Mouse (Mus musculus): Measurements from ENCODE around the gene Arl8a.
"Not testable (repeated sequence)": the region's sequence is repeated elsewhere in the genome, so short reads cannot be mapped to it uniquely, and the experiment has no call there.

Gene Arl8a

DNA sequence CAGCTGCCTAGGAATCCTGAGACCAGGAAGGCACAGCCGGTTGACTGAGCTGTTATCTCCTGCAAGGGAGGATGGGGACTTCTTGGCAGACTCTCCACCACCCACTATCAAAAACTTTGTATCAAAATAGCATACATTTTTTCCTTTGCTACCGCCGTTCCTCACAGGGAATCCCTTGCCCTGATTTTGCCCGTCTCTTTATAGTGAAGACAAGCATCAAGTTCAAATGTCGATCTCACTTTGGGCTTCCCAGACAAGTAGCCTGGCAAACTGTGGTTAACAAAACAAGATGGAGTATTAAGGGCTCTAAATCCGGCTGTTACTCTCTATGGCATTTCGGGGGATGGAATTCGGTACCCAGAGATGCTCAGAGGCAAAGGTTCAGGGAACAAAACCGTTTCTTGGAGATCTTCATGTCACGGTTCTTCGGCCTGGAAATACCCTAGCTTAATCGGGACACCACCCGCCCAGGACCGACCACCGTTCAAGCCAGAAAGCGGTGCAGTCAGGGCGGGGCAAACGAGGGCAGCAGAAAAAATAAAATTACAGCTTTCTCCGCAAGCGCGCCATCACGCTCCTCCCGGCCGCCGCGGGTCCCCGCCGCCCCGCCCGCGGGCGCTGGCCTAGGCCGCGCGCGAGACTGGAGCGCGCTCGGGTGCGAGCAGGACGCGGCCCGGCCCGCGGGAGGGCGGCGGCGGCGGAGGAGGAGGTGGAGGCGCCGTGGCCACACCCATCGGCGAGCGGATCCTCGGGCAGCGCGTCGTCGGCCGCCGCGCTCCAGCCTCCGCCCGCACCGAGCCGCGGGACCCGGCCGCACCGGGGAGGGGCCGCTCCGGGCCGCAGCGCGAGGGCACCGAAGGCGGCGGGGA lies at the start of gene Arl8a:
Arl8a (plus strand) TSS at position 748 of the 869 bp plus-strand sequence.
- DNase-seq (ENCODE audit: low read depth, low spot score), result peak; percentile 61

DNA sequence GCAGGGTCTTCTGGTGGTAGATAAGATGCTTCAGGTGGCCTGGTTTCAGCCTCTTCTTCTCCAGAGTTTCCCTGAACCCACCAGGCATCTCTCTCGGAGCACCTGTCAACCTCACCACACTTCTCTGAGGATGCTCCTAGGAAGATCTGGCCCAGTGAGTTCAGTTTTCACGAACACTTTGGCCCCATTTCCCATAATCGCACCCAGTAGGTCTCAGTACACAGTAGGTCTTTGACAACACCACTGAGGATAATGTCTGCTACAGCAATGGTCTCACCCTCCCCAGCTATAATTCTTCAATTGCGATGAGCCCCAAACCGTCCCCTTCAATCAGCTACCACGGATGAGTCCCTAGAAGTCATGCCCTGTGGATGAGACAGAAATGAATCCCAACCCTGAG lies 49.2 kb upstream of the Arl8a start:
- no peak for DNase-seq (ENCODE audit: low read depth, low spot score)

DNA sequence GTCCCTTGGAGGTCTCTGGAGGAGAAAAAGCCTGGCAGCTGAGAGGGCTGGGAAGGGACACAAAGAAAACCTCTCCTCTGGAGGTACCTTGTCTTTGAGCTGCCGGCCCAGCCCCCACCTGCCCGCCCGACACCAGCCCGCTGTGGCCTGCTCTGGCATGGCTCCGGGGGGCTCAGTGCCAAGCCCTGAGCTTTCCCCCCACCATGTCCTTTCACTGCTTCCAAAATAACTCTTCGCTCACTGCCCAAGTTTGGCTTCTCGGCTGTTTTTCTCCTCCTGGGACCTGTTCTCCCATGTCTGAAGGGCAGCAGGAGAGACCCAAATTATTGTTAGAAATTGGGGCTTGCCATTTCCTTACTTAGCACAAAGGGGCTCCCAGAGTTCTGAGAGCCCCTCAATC lies 48.2 kb upstream of the Arl8a start:
- DNase-seq (ENCODE audit: low read depth, low spot score), result no peak

DNA sequence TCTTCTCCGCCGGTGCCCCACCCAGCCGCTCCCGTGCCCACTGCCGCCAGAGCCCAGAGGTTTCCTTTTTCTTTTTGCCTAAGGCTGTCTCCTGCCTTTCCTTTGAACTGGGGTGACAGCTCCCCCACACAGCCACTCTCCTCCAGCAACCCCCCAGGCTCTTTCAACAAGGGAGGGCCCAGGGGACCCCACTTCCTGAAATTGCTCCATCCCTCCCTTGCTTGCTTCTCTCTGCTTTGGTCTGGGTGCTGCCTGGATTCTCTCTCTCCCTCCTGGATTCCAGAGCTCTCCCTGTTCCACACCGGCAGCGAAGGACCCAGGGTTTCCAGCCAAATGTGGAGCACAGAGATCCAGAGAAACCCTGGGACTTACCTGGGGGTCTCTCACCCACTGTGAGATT lies 46.2 kb upstream of the Arl8a start:
- DNase-seq (ENCODE audit: low read depth, low spot score), result no peak

DNA sequence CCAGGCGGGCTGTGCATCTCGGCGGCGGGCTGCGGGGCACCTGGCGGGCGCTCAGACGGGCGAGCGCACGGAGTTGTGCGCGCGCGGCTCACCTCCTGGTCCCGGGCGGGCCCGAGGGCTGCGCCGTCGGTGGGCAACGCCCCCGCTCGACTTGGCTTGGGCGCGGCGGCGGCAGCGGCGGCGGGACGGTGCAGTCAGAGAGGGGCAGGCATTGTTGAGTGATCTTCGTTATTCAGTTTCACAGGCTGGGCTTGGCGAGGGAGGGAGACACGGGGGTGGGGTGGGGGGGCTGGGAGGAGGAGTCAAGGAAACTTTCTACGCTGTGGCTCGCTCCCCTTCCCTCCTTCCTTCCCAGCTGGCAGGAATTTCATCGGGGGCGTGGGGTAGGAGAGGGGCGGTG lies 41.5 kb upstream of the Arl8a start, which contains the start of gene Lgr6:
Lgr6 (minus strand) TSS at position 153 of the 400 bp plus-strand sequence.
- peak; percentile 39 for DNase-seq (ENCODE audit: low read depth, low spot score)

DNA sequence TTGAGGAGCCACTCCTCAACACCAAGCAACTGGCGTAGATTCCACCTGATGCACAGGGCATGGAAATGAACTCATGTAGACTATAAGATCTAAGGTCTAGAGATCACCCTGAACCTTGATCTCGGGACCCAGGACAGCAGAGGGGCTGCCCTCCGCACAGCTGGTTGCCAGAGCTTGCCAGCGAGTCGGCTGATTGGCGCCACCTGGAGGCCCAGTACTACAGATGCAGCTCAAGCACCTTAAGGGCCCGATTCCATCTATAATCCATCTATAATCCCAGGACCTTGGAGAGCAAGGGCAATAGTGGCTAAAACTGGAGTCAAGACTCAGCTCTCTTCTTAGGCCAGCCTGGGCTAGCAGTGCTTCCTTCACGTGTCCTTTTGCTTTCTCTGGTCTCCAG lies 40.7 kb upstream of the Arl8a start:
- DNase-seq (ENCODE audit: low read depth, low spot score), result peak; percentile 86

DNA sequence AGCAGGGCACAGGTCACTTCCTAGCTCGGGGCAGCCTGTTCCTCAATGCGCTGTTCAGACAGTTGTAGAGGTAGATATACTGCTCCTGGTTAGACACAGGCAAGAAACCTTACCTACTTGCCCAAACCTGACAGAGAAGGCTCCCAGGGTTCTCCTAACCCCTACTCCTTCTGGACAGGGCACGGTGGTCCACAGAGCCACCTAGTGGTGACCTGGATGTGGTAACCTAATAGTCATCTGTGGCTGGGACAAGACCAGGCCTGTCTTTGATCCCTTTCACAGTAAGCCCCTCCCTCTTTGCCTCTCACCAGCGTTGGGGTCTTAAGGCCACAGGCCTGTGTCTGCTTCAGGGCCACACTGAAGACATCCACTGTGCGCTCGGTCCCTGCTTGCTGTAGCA lies 38.0 kb upstream of the Arl8a start:
- DNase-seq (ENCODE audit: low read depth, low spot score), result peak; percentile 62

DNA sequence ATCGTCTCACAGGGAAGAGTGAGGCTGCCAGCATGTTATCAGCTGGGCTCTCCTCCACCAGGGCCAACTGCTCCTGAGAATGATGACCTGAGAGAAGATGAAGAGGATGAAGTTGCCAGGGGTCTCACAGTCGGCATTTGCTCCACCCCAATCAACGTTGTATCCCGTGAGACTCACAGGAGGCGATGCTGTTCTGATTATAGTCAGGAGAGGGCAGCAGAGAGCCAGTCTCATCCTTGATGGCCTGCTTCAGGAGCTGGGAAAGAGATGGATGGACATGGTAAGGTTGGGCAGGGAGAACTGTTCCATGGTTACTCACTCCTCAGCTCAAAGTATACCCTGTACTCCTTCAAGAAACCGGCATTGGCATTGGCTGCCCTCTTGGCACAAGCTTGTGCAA lies 36.5 kb upstream of the Arl8a start:
- peak; percentile 86 for DNase-seq (ENCODE audit: low read depth, low spot score)

DNA sequence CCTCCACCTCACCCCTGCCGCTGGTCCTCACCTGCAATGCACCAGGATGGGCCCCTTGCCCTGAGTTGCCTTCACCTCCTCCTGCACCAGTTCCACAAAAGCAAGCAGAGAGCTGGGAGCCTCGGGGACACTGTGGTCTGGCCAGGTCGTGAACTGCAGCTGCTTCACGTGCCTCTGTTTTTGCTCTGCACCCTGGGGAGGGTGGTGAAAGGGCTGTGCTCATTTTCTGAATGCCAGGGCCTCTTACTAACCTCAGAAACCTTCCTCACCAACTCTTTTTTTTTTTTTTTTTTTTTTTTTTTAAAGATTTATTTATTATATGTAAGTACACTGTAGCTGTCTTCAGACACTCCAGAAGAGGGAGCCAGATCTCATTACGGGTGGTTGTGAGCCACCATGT lies 35.4 kb upstream of the Arl8a start:
- not testable (repeated sequence) for DNase-seq (ENCODE audit: low read depth, low spot score)

DNA sequence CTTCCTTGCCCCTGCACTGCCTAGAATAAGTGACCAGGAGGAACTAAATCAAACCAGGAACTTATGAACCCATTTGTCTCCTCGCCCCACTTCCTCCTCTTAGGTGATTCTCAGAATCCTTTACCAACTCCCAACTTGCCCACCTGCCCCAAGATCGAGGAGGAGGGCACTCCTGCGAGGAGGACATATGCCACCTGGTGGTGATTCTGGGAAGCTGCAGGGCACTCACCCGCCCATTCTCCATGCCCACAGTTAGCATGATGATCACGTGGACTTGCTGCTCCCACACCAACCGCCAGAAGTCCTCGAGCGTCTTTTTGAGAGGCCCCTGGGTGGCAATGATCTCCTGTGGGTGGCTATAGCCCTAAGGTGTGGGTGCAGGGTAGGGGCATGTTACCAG lies 34.0 kb upstream of the Arl8a start:
- peak; percentile 71 for DNase-seq (ENCODE audit: low read depth, low spot score)

DNA sequence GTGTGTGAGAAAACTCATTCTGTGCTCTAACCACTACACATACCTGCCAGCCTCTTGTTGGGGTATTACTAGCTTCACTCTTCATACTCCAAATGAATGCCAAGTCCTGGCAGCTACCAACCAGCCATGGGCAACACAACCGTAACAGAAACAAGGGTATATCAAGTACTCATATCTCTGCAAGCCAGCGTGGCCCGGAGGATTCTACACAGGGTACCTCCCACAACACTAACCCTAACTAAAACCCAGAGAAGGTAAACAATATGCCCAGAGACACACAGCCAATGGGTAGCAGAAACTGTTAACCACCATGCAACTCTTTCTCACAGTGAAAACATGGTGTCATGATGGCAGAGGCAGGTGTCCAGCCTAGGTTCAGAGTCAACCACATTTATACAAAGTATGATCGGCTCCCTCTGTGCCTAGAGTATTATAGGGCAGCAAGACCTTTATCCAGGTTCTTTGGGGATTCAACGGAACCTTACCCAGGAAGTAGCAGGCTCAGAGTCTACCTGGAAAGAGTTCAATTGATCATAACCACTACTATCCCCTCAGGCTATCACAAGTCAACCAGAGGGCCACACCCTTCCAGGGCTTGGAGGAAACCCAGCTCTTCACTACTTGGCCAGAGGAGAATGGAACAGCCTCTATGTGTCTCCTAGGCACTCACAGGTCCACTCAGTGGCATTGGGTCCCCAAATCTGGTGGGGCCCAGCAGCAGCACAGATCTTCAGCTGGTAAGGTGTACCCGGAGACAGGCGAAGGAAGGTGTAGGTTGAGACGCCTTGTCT lies 21.9 kb upstream of the Arl8a start:
- no peak for DNase-seq (ENCODE audit: low read depth, low spot score)

DNA sequence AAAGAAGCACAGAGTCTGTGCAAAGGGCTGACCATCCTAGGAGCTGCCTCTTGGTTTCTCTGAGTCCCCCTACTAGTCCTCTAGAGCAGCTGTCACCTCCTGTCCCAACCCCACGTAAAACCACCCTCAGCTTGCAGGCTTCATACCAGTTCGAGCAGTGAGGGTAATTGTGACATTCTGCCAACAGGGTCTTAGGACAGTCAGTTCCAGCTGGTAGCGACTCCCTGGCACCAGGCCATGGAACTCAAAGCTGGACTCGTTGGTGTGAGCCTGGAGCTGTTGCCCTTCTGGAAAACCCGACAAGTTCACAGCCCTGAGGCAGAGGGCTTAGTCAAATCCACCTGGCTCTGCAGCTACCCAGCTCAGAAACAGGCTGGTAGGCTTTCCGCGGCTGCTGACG lies 20.6 kb upstream of the Arl8a start:
- DNase-seq (ENCODE audit: low read depth, low spot score), result no peak

DNA sequence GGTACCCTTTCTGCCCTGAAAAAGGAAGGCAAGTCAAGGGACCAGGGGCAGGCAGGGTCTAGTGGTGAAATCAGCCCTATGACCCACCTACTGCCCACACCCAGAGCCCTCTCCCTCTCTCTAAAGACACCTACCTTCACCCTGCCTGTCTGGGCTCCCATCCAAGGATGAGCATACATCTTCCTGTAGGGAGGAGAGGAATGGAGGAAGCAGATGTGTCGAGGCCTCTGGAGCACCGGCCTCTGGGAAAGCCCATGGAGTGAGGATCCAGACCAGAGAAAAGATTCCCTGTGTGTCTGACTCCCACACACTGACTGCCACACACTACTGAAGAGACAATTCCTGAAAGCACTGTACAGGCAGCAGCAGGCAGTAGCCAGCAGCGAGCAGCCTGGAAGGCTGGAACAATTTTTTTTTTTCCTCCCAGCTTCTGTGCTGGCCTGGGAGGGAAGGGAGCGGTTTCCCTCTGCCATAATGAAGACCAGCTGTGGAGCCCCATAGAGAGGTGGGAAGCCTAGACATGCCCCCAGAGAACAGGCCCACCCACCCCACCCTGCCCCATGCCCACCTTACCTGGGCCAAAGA lies 20.1 kb upstream of the Arl8a start:
- DNase-seq (ENCODE audit: low read depth, low spot score), result peak; percentile 65

DNA sequence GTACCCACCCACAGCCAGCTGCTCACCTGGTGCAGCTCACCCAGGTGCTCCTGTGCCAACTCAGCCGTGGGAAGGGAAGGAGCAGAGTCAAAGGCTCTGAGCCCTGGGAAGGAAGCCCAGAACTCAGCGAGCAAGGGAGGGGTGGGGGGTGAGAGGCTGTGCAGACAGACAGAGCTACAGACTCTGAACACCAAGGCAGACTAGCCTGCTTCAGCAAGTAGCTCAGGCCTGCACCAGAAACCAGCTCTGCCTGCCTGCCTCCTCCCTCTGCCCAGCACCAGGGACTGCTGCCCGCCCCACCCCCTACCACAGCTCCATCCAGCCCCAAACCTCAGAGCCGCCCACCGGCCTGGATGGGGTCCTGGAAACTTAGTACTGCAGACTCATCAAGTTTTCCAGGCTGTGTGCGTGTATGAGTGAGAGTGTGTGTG lies 18.6 kb upstream of the Arl8a start:
- DNase-seq (ENCODE audit: low read depth, low spot score), result no peak

DNA sequence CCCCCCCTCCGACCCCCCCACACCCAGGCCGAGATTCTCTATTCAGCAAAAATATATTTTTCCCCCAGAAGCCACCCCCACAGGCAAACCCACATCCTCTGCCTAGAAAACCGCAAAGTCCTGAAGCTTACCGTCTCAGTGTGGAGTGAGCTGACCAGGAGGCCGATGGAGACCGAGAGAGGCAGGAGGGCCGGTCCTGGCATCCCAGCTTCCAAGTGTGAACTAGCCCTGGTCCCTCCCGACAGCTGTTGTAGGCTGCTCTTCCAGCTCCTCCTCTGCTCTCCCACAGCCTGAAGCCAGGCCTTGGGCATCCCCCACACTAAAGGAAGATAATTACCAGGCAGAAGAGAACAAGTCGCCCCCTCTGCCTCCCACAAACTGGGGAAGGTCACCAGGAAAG lies 17.6 kb upstream of the Arl8a start:
- DNase-seq (ENCODE audit: low read depth, low spot score), result no peak

DNA sequence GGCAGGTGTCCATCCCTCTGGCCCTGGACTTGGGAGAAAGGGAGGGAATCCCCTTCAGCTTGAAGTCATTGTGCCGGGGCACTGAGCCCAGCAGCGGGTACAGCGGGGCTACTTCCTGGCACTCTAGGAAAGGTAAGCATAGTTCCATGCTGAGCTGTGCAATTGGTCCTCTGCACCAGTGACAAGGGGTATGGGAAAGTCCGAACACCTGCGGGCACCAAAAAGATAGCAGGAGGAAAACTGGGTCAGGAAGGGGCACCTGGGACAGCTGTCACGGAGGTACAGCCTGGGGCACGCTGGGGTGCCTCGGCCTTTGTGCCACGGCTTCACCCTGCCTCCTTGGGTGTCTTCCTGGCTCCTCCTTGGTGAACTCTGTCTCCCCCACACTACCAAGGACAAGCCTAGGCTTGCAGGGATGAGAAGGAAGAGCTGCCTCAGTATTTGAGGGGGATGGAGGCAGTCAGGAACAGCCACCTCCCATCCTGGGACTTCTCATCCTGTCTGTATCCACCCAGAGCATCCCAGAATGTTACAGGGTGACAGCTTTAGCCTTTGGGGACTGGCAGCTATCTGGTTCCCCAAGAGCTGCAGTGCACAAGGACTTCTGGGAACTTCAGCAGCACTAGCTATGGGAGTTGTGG lies 17.0 kb upstream of the Arl8a start:
- no peak for DNase-seq (ENCODE audit: low read depth, low spot score)

DNA sequence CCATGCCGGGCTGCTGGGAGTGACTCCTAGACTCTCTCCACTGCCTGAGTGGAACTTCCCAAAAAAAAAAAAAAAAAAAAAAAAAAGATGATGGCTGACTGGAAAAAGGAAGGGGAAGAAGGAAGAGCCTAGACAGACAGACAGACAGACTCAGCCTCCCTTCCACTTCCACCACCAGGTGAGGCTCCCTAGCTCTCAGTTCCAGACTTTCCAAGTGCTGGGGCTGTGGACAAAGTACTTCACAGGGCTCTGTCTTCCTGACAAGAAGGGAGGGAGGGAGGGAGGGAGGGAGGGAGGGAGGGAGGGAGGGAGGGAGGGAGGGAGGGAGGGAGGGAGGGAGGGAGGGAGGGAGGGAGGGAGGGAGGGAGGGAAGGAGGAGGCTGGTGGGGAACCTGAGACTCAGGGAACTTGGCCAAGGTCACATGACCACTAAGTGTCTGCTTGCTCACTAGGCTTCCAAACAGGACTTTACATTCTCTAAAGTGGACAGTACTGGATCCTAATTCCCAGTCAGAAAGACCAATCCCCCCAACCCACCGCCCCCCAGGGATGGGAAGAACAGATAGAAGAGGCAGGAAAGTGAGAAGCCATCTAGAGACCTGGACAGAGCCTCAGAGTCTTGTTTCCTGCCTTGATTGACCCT lies 16.1 kb upstream of the Arl8a start:
- peak; percentile 67 for DNase-seq (ENCODE audit: low read depth, low spot score)

DNA sequence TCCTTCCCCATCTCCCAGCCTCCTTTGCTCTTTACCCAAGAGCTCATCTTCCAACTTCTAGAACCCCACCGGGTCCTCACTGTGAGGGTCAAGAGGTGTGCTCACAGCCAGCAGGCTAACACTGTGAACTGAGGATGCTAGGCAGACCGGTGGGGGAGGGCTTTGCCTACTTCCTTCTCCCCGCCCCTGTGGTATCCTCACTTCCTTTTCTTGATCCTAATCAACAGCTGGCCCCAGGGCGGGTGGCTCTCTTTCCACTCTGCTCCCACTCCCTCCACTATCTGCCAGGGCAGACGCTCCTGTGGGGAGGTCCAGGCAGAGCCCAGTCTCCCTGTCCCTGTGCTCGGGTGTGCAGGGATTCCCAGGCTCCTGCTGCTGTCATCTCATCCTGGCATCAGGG lies 15.6 kb upstream of the Arl8a start:
- DNase-seq (ENCODE audit: low read depth, low spot score), result no peak

DNA sequence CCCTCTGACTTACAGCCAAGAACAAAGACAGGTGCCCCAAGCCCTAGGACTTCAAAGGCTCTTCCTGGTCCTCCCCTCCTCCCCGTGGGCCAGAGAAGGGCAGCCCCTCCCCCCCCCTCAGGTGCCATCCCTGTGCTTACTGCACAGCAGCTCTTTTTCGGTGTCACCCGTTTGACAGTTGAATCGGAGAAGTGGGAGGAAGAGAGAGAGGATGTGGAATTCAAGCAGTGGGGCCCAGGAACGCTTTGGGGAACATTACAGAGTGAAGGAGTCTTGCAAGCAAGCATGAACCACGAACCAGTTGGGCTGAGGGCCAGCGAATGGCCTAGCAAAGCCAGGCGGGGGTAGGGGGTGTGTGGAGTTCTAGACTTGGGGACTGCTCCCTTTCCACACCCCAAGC lies 15.1 kb upstream of the Arl8a start:
- DNase-seq (ENCODE audit: low read depth, low spot score), result no peak

DNA sequence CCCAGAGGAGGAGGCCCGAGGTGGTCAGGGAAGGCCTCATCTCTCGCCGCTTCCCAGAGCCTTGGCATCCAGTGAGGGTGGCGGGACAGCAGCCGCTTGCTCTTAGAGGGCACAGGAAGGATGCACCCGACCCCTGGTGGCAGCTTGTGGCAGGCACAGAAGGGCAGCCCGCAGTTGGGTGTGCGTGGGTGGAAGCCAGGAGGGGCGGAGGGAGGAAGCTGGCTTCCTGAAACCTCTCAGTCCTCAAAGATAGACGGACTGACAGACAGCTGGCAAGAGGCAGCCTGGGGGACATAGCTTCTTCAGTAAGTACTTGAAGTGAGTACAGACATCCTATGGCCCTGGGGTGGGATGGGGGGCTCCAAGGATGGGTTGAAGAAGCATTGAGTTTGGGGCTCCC lies 14.2 kb upstream of the Arl8a start, which contains the start of gene Ptpn7:
Ptpn7 (plus strand) TSS at position 228 of the 400 bp plus-strand sequence.
- peak; percentile 70 for DNase-seq (ENCODE audit: low read depth, low spot score)

DNA sequence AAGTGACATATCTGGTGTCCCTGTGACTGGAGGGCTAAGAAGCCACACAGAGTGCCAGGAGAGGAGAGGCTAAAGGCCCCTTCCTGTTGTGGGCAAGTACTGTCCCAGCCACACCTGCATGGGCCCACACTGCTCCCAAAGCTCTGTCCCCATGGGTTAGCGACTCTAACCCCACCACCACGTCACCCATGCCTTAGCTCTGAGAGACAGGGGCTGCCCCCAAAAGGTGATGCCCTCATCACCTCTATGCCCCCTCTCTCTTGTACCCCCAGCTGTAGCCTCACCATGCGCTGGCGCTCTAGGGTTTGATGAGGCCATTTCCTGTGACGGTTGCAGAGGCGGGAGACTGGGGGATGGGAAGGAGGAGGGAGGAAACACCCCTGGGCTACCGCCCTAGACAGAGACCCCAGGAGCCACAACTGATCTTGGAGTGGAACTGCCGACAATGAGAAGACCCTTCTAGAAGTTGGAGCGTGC lies 13.7 kb upstream of the Arl8a start:
- DNase-seq (ENCODE audit: low read depth, low spot score), result no peak
